Comparison of ENCODE assay signal across 13 mouse cellular contexts in genomic region chr2:118512418-118513377, GRCm38 (mm10). TPM values are rescaled to one million over a fixed set of nuclear protein-coding genes. Genes with fewer than 3 reads are reported as not detected.
DNase-seq lines count a peak whose midpoint lies in the region; ATAC-seq lines count a peak whose summit lies in the region.
"Had no signal": no experiment of that assay in that cellular context is flagged by ENCODE, and none has a peak within 500 bp of the region (broad histone marks: within the 10 kb centered on the region; RNA-seq: fewer than 3 reads in every experiment).

No protein-coding gene starts in this region.

- H3K27ac ChIP-seq in heart, embryonic 12.5 days (ENCODE audit: poor library complexity, severe bottlenecking): 0 out of 2 replicates have a peak overlapping the region, but pooled peaks have one; percentile 29
- peak overlapping the region; percentile 53; the same call in 1 of the 2 replicates for H3K27ac ChIP-seq in lung, embryonic 16.5 days (ENCODE audit: low read length)
- 0 out of 2 replicates have a peak overlapping the region, but pooled peaks have one; percentile 7 for H3K27ac ChIP-seq in embryonic facial prominence, embryonic 15.5 days (replicated peaks)

- H3K4me2 ChIP-seq in heart, embryonic 12.5 days: no peak overlapping the region
- H3K4me2 ChIP-seq in lung, embryonic 16.5 days (ENCODE audit: low read depth, low read length): no peak overlapping the region
- no peak overlapping the region for H3K4me2 ChIP-seq in embryonic facial prominence, embryonic 15.5 days (replicated peaks)
- H3K4me2 ChIP-seq: forebrain, embryonic 13.5 days had no signal

- no peak for DNase-seq in heart, postnatal 10 days
- no peak for DNase-seq in lung, postnatal 10 days
- DNase-seq in layer of hippocampus, postnatal 36 days: no peak
- no peak for DNase-seq in adipocyte (ENCODE audit: low spot score)
- DNase-seq: gastrocnemius, postnatal 25 days; kidney, adult 9 months; lung, postnatal 4 days; right cerebral cortex, adult 18-20 months had no signal

- H3K27me3 ChIP-seq in heart, embryonic 12.5 days (replicated peaks): no peaks in the 10 kb centered on the region
- no peaks in the 10 kb centered on the region for H3K27me3 ChIP-seq in lung, embryonic 16.5 days (ENCODE audit: control insufficient read depth, insufficient read depth, low read depth, low read length)
- H3K27me3 ChIP-seq in embryonic facial prominence, embryonic 15.5 days: no peaks in the 10 kb centered on the region

- H3K4me1 ChIP-seq in heart, embryonic 12.5 days (replicated peaks): peaks cover 22% of the 10 kb centered on the region
- H3K4me1 ChIP-seq in lung, embryonic 16.5 days (replicated peaks; ENCODE audit: control insufficient read depth, insufficient read depth, low read length): peaks cover 24% of the 10 kb centered on the region
- peaks cover 36% of the 10 kb centered on the region for H3K4me1 ChIP-seq in embryonic facial prominence, embryonic 15.5 days

- no peak for ATAC-seq in heart, embryonic 12.5 days (ENCODE audit: insufficient number of reproducible peaks, low FRiP score)
- no peak for ATAC-seq in lung, embryonic 16.5 days (ENCODE audit: low read depth)
- ATAC-seq in embryonic facial prominence, embryonic 15.5 days (ENCODE audit: insufficient number of reproducible peaks, low FRiP score, low TSS enrichment, low read depth): no peak
- ATAC-seq in monocyte, adult 5-6 weeks (replicated peaks; ENCODE audit: insufficient number of reproducible peaks, low FRiP score, low TSS enrichment, poor library complexity, severe bottlenecking): peak; percentile 74
- ATAC-seq: forebrain, embryonic 13.5 days had no signal

- H3K4me3 ChIP-seq in heart, embryonic 12.5 days: no peak overlapping the region
- no peak overlapping the region for H3K4me3 ChIP-seq in lung, embryonic 16.5 days (ENCODE audit: low read length)
- no peak overlapping the region for H3K4me3 ChIP-seq in embryonic facial prominence, embryonic 15.5 days (replicated peaks)
- H3K4me3 ChIP-seq: forebrain, embryonic 13.5 days had no signal

- WGBS in heart, embryonic 12.5 days: 70% methylated on average over 16 of the region's 16 CpGs
- WGBS in lung, embryonic 16.5 days: 67% methylated on average over 16 of the region's 16 CpGs
- WGBS in embryonic facial prominence, embryonic 15.5 days: 76% methylated on average over 16 of the region's 16 CpGs

- no peaks in the 10 kb centered on the region for H3K36me3 ChIP-seq in heart, embryonic 12.5 days
- no peaks in the 10 kb centered on the region for H3K36me3 ChIP-seq in lung, embryonic 16.5 days (ENCODE audit: control insufficient read depth, insufficient read depth, low read length)
- H3K36me3 ChIP-seq in embryonic facial prominence, embryonic 15.5 days: no peaks in the 10 kb centered on the region

- no peak overlapping the region for H3K9ac ChIP-seq in heart, embryonic 12.5 days
- no peak overlapping the region for H3K9ac ChIP-seq in lung, embryonic 16.5 days (ENCODE audit: low read length)
- no peak overlapping the region for H3K9ac ChIP-seq in embryonic facial prominence, embryonic 15.5 days
- H3K9ac ChIP-seq: forebrain, embryonic 13.5 days had no signal

- no peaks in the 10 kb centered on the region for H3K9me3 ChIP-seq in heart, embryonic 12.5 days (replicated peaks)
- no peaks in the 10 kb centered on the region for H3K9me3 ChIP-seq in lung, embryonic 16.5 days (ENCODE audit: control insufficient read depth, low read length)
- H3K9me3 ChIP-seq in embryonic facial prominence, embryonic 15.5 days (replicated peaks): no peaks in the 10 kb centered on the region
- H3K9me3 ChIP-seq: forebrain, embryonic 13.5 days had no signal

- intact Hi-C loops in heart, postnatal 10 days (cut with DNase I): no loop called here

RNA-seq across cellular contexts. Expression of gene Srp14, which starts 33.2 kb away (rescaled TPM):
- 191 and 198 TPM in 2 replicates for polyA plus RNA-seq in heart, embryonic 12.5 days (2016; fragmentation: Nextera tagmentation; extraction: Ambion mirVana)
- 100 to 1,000 TPM; 121 to 126 TPM for total RNA-seq in heart, postnatal 10 days (2021)
- 250 and 281 TPM in 2 replicates for polyA plus RNA-seq in lung, embryonic 16.5 days (2015; fragmentation: Nextera tagmentation; extraction: Ambion mirVana)
- polyA plus RNA-seq in embryonic facial prominence, embryonic 15.5 days (2015; fragmentation: Nextera tagmentation; extraction: Ambion mirVana): 258 and 285 TPM in 2 replicates
- 189 to 249 TPM (median 241 TPM) in 3 replicates for total RNA-seq in monocyte, adult 5-6 weeks (2017)
- 100 to 1,000 TPM; 168 to 197 TPM for total RNA-seq in layer of hippocampus, postnatal 36 days (2021)

RNA-seq across cellular contexts. Expression of gene Bmf, which starts 36.8 kb away (rescaled TPM):
- 2.0 and 2.7 TPM in 2 replicates for polyA plus RNA-seq in heart, embryonic 12.5 days (2016; fragmentation: Nextera tagmentation; extraction: Ambion mirVana)
- 10 to 100 TPM; 12.3 to 17.1 TPM for total RNA-seq in heart, postnatal 10 days (2021)
- 4.7 and 6.7 TPM in 2 replicates for polyA plus RNA-seq in lung, embryonic 16.5 days (2015; fragmentation: Nextera tagmentation; extraction: Ambion mirVana)
- 5.1 and 6.7 TPM in 2 replicates for polyA plus RNA-seq in embryonic facial prominence, embryonic 15.5 days (2015; fragmentation: Nextera tagmentation; extraction: Ambion mirVana)
- 21.5 to 42.1 TPM (median 35.4 TPM) in 3 replicates for total RNA-seq in monocyte, adult 5-6 weeks (2017)
- total RNA-seq in layer of hippocampus, postnatal 36 days (2021): 1 to 10 TPM; 1.9 to 3.8 TPM
